Mouse (Mus musculus) layer of hippocampus, adult 11-12 months (tissue): Measurements from ENCODE around the gene Wdr82.

ENCODE experiments used
- DNase-seq: peaks from one replicate; pipeline ENCODE4 v3.0.0; 2022; ENCODE audit warnings: low spot score

The Wdr82 gene

DNA sequence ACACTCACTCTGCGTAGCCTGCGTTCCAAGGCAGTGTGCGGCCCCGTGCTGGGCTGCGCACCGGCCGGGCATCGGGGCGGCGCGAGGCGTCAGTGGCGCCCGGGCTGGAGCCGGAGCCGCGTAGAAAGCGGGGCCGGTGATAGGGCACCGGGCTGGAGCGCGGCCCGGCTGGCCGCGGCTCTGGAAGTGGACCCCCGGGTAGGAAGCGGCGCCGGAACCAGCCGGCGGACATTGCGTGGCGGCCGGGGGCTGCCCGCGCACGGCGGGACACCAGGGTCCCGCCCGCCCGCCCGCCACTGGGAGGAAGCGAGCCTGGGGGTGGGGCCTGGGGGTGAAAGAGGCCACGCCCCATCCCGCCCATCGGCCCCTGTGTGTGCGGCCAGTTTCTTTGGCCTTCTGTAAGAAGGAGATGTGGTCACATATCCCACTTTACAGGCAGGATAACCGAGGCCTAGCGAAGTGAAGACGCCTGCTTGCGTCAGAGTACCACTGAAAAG, 28.3 kb downstream of the Wdr82 start:
- DNase-seq = peak; percentile 62

DNA sequence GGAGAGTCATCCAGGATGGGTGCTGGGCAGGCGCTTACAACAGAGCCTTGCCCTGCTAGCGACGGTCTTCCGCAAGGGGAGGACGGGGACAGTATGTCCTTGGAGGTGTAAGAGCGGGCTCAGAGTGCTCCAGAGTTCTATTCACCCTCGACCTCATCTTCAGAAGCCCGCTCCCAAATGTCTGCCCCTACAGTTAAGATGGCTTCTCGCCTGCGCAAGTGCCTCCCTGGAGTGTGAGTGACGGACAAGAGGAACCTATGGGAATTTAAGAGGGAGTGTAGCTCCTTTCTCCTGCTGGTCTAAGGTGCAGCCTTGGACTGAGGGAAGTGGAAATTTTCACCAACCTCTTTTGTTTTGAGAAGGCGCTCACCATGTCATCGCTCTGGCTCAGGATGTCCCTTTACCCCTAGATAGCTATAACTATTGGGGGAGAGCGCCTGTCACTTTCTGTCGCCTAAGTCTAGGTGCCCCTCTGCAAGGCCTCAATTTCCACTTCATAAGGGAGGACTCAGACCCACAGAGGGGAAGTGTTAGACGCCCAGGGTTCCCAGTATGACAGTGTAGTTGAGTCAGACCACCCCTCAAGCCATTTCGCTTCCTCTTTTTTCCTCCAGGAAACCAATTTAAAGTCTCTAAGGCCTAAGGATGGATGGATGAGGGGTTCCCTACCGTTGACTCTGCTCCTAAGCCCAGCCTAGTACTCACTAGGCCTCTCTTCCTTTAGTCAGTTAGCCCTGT, 29.0 kb downstream of the Wdr82 start, which contains the start of gene Ppm1m:
Gene Ppm1m (minus strand): TSS at position 212 of the 738 bp plus-strand sequence.
- DNase-seq = no peak

DNA sequence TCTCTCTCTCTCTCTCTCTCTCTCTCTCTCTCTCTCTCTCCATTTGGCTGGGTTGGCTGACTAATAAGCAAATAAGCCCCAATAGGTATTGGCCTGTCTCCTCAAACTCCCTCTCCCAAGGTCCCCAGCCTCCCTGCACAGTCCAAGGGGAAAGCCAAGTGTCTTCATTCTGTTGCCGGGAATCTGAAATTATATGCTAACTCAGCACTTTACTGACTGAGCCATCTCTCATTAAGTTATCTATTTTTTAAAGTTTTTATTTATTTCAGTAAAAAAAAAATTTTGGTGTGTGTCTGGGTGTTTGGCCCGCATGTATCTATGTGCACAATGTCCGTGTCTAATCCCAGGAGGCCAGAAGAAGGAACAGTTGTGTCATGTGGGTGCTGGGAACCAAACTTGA, 31.2 kb downstream of the Wdr82 start:
- DNase-seq = no peak

DNA sequence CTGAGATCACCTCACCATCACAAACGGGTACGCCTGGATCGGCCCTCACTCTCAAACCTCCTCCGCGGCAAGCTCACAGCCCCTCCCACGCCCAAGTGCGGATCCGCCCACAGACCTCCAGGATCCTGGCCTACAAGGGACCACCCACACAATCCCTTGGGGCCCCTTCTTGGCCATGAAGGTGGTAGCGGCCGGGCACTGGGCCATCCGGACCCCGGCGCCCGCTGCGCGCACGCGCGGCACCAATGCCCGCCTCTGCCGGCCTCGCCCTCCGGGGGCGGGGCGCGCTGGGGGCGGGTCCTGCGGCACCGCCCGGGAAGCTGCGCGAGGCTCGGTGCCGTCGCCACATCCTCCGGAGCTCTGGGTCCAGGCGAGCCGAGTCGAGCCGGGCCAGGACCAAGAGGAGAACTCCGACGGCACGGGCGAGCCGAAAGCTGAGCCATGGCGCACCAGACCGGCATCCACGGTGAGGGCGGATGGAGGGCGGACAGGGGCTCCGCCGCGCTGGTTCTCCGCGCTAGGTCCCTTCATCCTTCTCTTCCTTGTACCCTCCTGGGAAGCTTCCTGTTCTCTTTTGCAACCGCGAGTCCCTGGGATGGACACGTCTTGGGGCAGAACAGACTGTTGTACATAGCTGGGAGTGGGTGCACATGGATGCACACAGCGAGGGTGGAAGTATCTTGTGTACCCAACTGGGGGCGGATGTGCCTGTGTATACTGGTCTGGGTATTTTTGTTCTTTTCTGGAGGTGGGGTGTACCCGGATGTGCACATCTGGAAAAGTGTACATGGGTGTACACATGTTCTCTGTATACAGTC, 32.3 kb downstream of the Wdr82 start, which contains the start of gene Twf2:
Gene Twf2 (plus strand): TSS at position 290 of the 818 bp plus-strand sequence.
- DNase-seq = peak; percentile 89

DNA sequence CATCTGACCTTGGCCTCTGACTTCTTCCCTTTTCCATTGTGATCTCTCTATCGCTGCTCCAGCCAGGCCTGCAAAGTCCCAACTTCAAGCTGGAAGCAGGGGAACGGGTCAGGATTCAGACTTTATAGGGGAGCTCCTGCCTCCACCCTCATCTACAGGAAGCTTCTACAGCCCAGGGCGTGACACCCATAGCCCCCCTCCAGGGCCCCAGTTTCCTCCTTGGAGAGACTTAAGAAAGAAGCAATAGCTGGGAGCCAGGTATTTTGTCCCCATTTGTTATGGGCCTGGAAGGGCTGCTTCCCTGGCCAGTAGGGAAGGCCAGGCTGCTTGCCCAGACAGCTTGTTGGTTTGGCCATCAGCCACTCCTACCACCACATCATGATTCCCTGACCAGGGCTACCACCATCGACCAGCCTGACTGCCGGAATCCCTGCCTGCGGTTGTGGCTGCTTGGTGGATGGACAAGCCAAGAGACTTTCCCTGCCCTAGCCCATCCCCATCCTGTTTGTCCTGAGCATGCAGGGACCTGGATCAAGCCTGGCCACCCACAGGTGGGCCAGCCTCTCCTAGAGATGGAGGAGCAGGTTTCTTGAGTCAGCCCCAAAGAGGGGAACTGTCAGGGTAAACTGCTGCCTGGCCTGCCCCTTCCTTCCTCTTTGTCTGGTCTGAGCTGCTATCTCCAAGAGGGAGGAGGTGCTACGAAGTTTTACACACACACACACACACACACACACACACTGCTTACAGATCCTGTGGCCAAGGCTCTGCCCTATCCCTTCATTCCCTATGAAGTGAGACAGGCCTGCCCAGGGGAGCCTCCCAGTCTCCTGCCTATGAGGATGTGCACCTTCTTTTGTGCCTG, 33.5 kb downstream of the Wdr82 start:
- DNase-seq = no peak

DNA sequence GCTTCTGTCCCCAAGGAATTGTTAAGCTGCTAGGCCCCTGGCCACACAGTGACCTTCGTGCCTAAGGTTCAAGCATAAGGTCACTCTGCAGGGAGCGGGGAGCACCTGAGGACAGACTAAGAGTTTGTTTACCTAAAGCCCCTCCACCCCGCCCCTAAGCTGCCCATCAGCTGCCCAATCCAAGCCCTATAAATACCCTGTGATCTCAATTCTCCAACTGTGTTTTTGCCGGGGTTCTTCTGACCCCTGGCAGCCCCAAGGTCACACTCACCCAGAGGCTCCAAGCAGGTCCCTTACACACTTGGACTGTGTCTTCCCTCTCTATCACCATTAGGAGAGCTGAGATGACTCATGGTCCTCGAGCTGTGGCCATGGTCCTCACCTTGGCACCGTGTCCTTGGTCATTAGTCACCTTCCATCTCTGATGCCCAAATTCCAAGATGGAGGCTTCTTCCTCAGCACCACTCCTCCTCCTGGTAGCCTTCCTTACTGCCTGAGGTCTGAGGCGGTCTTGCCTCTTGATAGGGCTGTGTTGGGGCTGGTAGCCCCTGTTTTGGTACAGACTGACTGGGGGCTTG, 35.1 kb downstream of the Wdr82 start:
- DNase-seq = no peak

DNA sequence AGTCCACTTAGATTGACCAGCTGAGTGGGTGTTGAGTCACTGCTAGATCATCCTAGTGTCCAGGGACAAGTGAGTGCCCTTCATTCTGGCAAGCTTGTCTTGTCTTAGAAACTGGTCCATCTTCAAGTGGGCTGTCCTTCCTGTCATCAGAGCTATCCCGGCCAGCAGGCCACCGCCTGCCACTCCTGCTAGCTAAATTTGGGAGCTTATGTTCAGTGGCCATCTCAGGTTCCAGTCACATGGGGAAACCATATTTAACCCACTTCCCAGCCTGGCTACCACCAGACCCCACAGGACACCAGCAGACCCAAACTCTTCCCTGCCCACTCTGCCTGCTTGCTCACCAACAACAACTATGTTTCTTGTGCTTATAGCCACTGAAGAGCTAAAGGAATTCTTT, 35.8 kb downstream of the Wdr82 start:
- DNase-seq = no peak

DNA sequence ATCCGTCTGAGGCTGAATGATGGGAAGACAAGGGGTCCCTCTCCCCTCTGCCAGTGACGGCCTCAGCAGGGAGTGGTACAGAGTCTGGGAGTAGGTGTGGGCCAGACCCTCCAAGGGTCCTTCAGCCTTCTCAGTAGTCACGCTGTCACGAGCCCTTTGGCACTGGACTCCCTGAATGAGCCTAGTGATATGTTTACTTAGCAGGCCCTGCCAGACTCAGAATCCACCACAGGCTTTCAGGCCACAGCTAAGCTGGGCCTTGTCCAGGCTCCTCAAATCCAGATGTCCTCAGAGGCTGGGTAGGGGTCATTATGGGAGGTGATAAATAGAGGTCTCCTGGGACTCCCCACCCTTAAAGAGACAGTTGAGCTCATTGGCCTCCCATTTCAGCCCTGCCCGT, 37.5 kb downstream of the Wdr82 start:
- DNase-seq = no peak

DNA sequence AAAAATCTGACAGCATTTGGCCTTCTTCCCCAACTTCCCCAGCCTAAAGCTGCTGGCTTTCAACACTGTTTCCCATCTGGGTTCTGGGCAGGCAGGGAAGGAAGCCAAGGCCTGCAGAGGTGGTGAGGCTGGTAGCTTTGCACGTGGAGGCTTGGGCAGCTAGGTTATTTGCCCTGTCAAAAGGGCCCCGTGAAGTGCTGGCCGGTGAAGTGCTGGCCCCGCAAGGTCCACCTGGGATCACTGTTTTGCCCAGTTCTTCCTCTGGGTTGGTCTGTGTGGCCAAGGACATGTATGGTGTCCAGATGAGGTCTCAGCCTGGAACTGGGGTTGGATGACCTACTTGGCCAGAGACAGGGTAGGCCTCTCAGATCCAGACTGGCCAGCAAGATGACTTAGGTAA, 39.2 kb downstream of the Wdr82 start:
- DNase-seq = no peak

DNA sequence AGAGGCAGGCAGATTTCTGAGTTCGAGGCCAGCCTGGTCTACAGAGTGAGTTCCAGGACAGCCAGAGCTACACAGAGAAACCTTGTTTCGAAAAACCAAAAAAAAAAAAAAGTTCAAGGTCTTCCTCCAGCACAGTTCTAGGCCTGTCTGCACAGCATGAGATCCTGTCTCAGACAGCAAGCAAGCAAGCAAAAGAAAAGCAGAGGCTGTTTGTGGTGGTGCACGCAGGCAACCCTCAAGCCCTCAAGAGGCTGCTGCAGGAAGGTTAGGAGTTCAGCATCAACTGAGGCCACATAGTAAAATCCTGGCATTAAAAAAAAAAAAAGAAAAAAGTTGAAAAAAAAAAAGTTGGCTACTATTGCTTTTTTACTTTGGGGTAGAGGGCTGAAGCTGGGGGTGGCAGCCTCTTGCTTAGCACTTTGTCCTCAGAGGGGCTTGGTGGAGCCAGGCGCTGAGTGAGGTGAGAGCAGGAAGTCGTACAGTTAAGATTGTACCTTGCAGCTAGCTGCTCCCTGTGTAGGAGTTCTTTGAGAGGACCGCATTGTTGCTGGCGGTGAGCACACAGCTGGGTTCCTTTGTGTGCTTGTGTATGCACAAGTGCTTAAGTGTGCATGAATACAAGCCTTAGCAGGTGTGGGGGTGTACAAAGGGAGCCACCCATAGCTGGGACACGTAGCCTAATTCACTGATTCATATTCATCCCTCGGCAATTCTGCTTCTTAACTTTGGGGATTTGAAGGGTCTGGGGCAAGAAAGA, 40.3 kb downstream of the Wdr82 start:
- no peak for DNase-seq

DNA sequence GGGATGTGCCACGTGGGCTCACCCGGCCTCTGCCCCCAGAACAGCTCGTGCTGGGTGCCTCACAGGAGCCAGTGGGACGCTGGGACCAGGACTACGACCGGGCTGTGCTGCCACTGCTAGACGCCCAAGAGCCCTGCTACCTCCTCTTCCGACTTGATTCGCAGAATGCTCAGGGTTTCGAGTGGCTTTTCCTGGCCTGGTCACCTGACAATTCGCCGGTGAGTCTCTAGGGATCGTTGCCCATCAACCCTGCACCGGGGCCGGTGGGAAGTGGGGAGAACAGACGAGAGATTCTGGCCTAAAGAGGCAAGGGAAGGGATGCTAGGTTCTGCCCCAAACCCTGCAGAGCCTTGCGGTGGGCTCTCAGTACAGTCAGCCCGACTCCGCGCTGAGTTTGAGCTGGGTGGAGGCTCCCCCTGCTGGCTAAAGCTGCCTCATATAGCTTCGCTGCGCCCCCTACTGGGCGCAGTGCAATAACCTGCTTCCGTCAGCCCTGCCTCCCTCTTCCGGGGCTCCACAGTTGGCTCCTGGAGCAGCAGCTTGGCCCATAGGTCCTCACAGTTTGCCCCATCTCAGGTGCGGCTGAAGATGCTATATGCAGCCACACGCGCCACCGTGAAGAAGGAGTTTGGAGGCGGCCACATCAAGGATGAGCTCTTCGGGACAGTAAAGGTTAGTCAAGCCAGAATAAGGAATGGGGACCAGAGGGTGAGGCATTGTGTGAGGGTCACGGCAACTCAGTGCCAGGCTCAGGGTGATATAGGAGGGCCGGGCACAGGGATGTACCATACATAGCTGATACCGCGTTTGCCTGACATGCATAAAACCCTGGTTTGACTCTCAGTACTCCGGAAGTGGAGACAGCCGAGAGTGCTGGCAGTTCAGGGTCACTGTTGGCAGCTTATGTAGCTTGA, 41.2 kb downstream of the Wdr82 start:
- DNase-seq = peak; percentile 89

DNA sequence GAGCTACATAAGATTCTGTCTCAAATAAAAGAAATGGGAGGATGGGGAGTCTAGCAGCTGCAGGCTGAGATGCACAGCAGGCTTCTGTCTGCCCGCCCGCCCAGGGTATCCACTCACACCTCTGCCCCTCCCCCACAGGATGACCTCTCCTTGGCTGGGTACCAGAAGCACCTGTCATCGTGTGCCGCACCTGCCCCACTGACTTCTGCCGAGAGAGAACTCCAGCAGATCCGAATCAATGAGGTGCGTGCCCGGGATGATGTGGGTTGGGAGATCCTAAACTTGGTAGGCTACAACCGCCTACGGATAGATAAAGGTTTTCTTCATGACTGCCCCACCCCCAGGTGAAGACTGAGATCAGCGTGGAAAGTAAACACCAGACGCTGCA, 41.9 kb downstream of the Wdr82 start:
- no peak for DNase-seq

DNA sequence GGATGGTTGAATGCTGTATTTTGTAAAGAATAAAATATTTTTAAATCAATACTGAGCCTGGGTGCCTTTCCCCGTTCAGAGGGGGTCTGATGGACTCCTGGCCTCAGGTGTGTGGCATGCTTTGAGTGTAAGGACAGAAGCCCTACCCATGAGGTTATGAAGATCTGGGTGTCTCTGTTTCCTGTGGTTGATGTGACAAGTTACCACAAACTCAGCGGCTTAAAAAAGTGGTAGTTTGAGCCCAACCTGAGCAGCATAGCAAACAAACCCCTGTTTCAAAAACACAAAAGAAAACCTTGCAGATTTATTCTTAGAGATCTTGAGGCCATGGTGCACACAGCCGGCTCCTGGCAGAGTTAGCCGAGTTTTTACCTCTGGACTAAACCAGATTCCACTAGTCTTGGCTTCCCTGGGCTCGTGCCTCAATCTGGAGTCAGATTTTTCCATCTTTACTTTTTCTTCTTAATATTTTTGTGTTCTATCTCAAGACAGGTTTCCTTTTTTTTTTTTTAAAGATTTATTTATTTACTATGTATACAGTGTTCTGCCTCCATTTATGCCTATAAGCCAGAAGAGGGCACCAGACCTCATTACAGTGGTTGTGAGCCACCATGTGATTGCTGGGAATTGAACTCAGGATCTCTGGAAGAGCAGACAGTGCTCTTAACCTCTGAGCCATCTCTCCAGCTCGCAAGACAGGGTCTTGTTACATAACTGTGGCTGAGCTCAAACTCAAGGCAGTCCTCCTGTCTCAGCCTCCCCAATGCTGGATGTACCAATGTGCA, 44.8 kb downstream of the Wdr82 start:
- no peak for DNase-seq

DNA sequence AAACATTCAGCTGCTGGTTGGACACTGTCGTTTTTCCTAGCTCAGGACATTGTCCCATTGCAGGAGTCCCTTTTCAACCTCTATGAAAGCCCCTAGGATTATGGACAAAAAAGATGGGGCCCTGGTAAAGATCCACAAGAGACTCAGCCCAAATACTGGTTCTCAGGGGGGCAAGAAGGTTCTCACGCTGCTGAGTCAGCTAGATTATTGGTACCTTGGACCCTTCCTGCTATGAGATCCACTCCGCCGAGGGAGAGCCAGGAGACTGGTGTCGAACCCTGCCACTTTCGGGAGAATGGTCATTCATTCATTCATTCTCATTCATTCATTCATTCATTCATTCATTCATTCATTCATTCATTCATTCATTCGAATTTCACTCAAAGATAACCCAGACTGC, 46.2 kb downstream of the Wdr82 start:
- DNase-seq = no peak

DNA sequence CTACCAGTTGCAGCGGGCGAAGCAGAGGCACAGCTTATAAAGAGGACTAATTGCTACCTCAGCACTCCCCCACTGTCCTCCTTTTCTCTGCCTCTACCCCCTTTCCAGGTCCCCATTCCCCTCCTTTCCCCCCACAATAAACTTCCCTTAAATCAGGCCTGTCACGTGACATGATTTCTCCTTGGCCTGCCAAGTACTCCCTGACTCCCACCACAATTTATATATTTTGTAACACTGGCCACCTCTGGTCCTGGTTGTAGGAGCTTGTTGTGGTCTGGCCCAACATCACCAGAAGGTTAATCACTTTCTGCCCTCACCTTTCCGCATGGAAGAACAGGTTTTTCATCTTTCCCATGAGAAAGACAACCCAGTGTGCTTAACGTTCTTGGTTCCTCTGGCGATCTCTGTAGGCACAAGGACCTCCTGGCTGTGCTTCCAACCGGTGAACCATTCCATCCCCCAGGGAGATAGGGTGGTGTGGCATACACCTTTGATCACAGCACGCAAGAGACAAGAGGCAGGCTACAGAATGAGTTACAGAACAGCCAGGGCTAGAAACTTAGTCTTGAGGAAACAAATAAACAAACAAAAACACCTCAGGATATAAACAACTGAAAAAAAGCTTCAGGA, 50.3 kb downstream of the Wdr82 start:
- DNase-seq = no peak

DNA sequence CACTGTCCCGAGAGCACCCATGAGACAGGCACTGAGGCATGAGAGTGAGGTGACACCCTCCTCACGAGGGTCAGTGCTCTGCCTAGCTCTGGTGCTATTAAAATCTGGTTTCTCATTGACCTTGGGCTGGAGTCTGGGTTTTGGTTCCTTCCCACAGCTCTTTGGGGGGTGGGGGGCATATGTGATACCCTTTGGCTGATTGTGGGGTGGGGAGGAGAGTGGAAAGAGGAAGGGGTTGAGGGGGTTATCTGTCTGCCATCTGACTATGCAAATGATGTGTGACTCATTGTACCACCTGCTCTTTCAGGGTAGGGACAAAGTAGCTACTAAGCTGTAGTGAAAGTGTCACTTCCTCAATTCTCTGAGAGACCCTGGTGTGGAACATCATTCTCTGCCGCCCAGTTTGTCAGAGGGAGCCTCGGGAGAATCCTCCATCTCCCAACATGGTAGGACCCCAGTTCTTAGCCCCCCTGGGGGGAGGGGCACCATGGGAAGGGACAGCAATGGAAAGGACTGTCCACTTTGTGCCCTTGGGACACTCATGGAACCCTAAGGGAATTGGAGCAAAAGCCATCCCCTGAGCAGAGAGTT, 51.6 kb downstream of the Wdr82 start, which contains the start of gene Tlr9:
Gene Tlr9 (plus strand): TSS at position 338 of the 591 bp plus-strand sequence.
- no peak for DNase-seq

DNA sequence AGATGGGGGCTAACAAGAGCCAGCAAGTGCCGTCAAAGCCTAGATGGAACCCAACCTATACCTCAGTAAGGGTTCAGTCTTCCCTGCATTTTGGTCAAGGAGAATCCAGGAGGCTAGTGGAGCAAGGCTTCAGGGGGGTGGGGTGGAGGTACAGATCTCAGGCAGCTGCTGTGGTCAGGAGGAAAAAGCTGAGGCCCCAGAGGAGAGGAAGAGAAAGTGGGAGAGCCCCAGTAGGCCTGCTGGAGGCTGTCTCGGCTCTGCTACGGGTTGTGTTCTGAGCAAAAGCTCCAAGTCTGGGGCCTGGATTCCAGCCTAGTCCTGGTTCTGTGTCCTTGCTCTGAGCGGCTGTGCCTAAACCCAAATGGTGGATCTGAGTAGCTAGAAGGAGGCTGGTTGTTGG, 52.3 kb downstream of the Wdr82 start:
- DNase-seq = no peak

DNA sequence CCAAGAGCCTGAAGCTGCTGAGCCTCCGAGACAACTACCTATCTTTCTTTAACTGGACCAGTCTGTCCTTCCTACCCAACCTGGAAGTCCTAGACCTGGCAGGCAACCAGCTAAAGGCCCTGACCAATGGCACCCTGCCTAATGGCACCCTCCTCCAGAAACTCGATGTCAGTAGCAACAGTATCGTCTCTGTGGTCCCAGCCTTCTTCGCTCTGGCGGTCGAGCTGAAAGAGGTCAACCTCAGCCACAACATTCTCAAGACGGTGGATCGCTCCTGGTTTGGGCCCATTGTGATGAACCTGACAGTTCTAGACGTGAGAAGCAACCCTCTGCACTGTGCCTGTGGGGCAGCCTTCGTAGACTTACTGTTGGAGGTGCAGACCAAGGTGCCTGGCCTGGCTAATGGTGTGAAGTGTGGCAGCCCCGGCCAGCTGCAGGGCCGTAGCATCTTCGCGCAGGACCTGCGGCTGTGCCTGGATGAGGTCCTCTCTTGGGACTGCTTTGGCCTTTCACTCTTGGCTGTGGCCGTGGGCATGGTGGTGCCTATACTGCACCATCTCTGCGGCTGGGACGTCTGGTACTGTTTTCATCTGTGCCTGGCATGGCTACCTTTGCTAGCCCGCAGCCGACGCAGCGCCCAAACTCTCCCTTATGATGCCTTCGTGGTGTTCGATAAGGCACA, 54.9 kb downstream of the Wdr82 start:
- DNase-seq = no peak
